Mouse (Mus musculus) granulocyte monocyte progenitor cell, adult 5-6 weeks (primary cell): Measurements from ENCODE around the gene Prom1. TPM values are rescaled to one million over a fixed set of nuclear protein-coding genes. Genes with fewer than 3 reads are reported as not detected.

ENCODE experiments used
- ATAC-seq: replicated peaks from 2 replicates; pipeline ENCODE4 v1.8.0; 2016; ENCODE audit warnings: mild to moderate bottlenecking, moderate TSS enrichment, inconsistent platforms; ENCODE audit not compliant: poor library complexity, severe bottlenecking
- total RNA-seq, 2 experiments: library from RNA; stranded (forward) in 1 of 2; stranded (reverse) in 1 of 2; fragments of 200-712, 200-1000 nt in 1 of 2; fragments of >200 nt in 1 of 2; fragmentation: Nextera tagmentation in 1 of 2; gene quantifications; 2 replicates each; pipeline ENCODE4 v1.2.3; 2014 to 2017

Gene Prom1
- total RNA-seq, 2 experiments from 2014 or later, result 12.7 to 40.5 TPM

GRCm38 (mm10) chr5:43981620-43982019 is 120.2 kb downstream of the Prom1 start, which contains the start of gene Fgfbp1:
TSS of gene Fgfbp1 (minus strand) at chr5:43981779.
- ATAC-seq, result no peak

- no peak for ATAC-seq
Measured at GRCm38 (mm10) chr5:43980397-43980796, 121.4 kb downstream of the Prom1 start.

GRCm38 (mm10) chr5:43976821-43977561 is 124.8 kb downstream of the Prom1 start:
- no peak for ATAC-seq

- no peak for ATAC-seq
Measured at GRCm38 (mm10) chr5:43974166-43974565, 127.7 kb downstream of the Prom1 start.

- ATAC-seq, result no peak
Measured at GRCm38 (mm10) chr5:43971156-43971555, 130.7 kb downstream of the Prom1 start.

- ATAC-seq, result no peak
Measured at GRCm38 (mm10) chr5:43970532-43970931, 131.3 kb downstream of the Prom1 start.

GRCm38 (mm10) chr5:43968634-43969033 is 133.2 kb downstream of the Prom1 start:
- ATAC-seq, result no peak

GRCm38 (mm10) chr5:43961056-43961455 is 140.8 kb downstream of the Prom1 start:
- no peak for ATAC-seq

- no peak for ATAC-seq
Measured at GRCm38 (mm10) chr5:43959884-43960440, 141.9 kb downstream of the Prom1 start.

GRCm38 (mm10) chr5:43953241-43953640 is 148.6 kb downstream of the Prom1 start:
- no peak for ATAC-seq

GRCm38 (mm10) chr5:43948748-43949275 is 153.0 kb downstream of the Prom1 start:
- peak; percentile 36 for ATAC-seq

GRCm38 (mm10) chr5:43948111-43948743 is 153.6 kb downstream of the Prom1 start:
- peak; percentile 83 for ATAC-seq

GRCm38 (mm10) chr5:43947330-43947977 is 154.4 kb downstream of the Prom1 start:
- ATAC-seq, result peak; percentile 67

Other genes with a start within 250 kb of the Prom1 start
- gene Cd38, start 233.5 kb downstream of the Prom1 start, total RNA-seq (2014; fragmentation: Nextera tagmentation), result not detected in 2 replicates
- gene Cd38, start 233.5 kb downstream of the Prom1 start, total RNA-seq (2017), result 0.26 TPM in 1 of 2 replicates, not detected in the other
- 3.5 and 8.0 TPM in 2 replicates for gene Gm7879, start 188.9 kb downstream of the Prom1 start, total RNA-seq (2014; fragmentation: Nextera tagmentation)
- 13.4 and 14.1 TPM in 2 replicates for gene Gm7879, start 188.9 kb downstream of the Prom1 start, total RNA-seq (2017)
- gene Fgfbp1, start 120.3 kb downstream of the Prom1 start, total RNA-seq (2014; fragmentation: Nextera tagmentation), result not detected in 2 replicates
- not detected in 2 replicates for gene Fgfbp1, start 120.3 kb downstream of the Prom1 start, total RNA-seq (2017)
- 25.5 and 46.5 TPM in 2 replicates for gene Tapt1, start 124.6 kb upstream of the Prom1 start, total RNA-seq (2014; fragmentation: Nextera tagmentation)
- gene Tapt1, start 124.6 kb upstream of the Prom1 start, total RNA-seq (2017), result 45.6 and 64.7 TPM in 2 replicates